Comparison of ENCODE assay signal across 8 mouse cellular contexts in the genomic region with DNA sequence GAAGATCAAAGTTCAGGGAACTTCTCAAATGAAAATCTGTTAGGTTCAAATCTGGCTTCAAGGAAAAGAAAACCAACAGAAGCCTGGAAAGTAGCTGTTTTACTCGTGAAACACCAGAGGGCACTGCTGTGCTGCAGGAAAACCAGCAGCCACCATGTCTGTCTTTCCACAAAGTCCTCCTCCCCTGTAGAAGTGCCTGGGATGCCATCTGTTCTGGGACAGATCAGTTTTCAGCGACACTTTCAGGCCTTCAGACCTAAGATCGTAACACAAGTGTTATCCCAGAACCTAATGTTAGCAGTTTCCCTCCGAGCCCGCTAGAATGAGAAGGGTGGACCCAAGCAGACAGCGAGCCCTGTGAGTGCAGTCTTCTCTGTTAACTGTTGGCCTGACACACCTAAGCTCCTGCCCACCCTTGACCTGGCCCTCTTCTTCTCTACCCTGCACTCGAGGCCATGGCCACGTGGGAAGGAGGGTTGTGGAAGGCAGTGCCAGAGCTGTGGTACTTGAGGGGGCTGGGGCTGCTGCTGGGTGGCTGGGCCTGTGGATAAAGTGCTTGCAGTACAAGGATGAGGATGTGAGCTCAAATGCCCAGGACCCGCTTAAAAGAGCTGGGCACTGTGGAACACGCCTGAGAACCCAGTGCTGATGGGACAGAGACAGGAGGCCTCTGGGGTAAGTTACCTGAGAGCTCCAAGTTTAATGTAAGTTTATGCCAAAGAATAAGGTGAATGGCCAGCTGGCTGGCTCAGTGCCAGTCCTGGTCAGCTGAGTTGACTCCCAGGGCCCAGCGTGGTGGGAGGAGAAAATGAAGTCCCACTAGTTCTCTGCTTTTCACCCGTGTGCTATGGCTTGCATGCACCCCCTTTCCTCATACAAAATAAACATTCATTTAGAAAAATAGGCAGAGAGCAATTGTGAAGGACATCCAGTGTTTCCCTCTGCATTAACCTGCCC. TPM values are rescaled to one million over a fixed set of nuclear protein-coding genes. Genes with fewer than 3 reads are reported as not detected.
DNase-seq lines count a peak whose midpoint lies in the region; ATAC-seq and TF ChIP-seq lines count a peak whose summit lies in the region.
"Not testable (repeated sequence)": the region's sequence is repeated elsewhere in the genome, so short reads cannot be mapped to it uniquely, and the experiment has no call there.

No protein-coding gene starts in this region.

- ATAC-seq in forebrain, embryonic 12.5 days (ENCODE audit: low FRiP score) = 0 out of 2 replicates have a peak, but pooled peaks have one; percentile 30
- ATAC-seq in neural tube, embryonic 14.5 days (ENCODE audit: low read depth) = peak; percentile 34; the same call in 1 of the 2 replicates

- not testable (repeated sequence) for H3K27ac ChIP-seq in MEL (ENCODE audit: control insufficient read depth, low read depth, low read length); forebrain, embryonic 12.5 days; neural tube, embryonic 14.5 days (ENCODE audit: low read depth, low read length)
- peak overlapping the region; percentile 59; the same call in 1 of the 2 replicates for H3K27ac ChIP-seq in hindbrain, embryonic 10.5 days

- not testable (repeated sequence) for H3K4me3 ChIP-seq in MEL (ENCODE audit: control insufficient read depth in 1 of 2, insufficient read depth in 1 of 2, low read depth in 2 of 2, low read length in 2 of 2); forebrain, embryonic 12.5 days (replicated peaks); hindbrain, embryonic 10.5 days; lung, adult 2 months (replicated peaks; ENCODE audit: extremely low read depth, low read depth, low read length); neural tube, embryonic 14.5 days (ENCODE audit: low read depth, low read length)

- not testable (repeated sequence) for H3K27me3 ChIP-seq in MEL (ENCODE audit: control insufficient read depth in 1 of 2, insufficient read depth in 2 of 2, low read length in 2 of 2); forebrain, embryonic 12.5 days; hindbrain, embryonic 10.5 days (ENCODE audit: insufficient read depth, poor library complexity, severe bottlenecking); neural tube, embryonic 14.5 days (ENCODE audit: control insufficient read depth, insufficient read depth, low read length)

- H3K4me1 ChIP-seq in MEL (ENCODE audit: control insufficient read depth in 1 of 2, insufficient read depth in 2 of 2, low read length in 2 of 2) = peaks cover 6 to 13% of the 10 kb centered on the region in 2 experiments
- H3K4me1 ChIP-seq in forebrain, embryonic 12.5 days; lung, adult 2 months (ENCODE audit: control insufficient read depth, insufficient read depth, low read length); neural tube, embryonic 14.5 days (ENCODE audit: control insufficient read depth, insufficient read depth, low read length): not testable (repeated sequence)
- H3K4me1 ChIP-seq in hindbrain, embryonic 10.5 days (replicated peaks) = peaks cover 13% of the 10 kb centered on the region; the same call in 1 of the 2 replicates

- 55% methylated on average over 12 of the region's 12 CpGs for WGBS in forebrain, embryonic 12.5 days
- whole genome bisulfite sequencing in hindbrain, embryonic 10.5 days = 51% methylated on average over 12 of the region's 12 CpGs
- WGBS in lung, adult 2 months = 36% methylated on average over 12 of the region's 12 CpGs
- WGBS in neural tube, embryonic 14.5 days = 49% methylated on average over 12 of the region's 12 CpGs

- not testable (repeated sequence) for H3K9ac ChIP-seq in MEL (ENCODE audit: control insufficient read depth, low read depth, low read length, poor library complexity, severe bottlenecking); forebrain, embryonic 12.5 days; neural tube, embryonic 14.5 days (replicated peaks; ENCODE audit: low read depth, low read length)

- not testable (repeated sequence) for TF ChIP-seq EP300 in MEL (IDR thresholded peaks at IDR 0.05; ENCODE audit: low read depth in 1 of 2, low read length in 2 of 2)

- not testable (repeated sequence) for H3K4me2 ChIP-seq in forebrain, embryonic 12.5 days; neural tube, embryonic 14.5 days (ENCODE audit: low read depth, low read length)

- peak; percentile 93 for TF ChIP-seq RAD21 in MEL (IDR thresholded peaks at IDR 0.05; ENCODE audit: low read depth, low read length)

- DNase-seq in MEL (ENCODE audit: low read depth, low spot score) = peak; percentile 84
- DNase-seq in cerebellum, adult 11-12 months = peak; percentile 81
- DNase-seq in hindbrain, embryonic 10.5 days (ENCODE audit: low spot score) = peak; percentile 64
- DNase-seq in layer of hippocampus, adult 18-20 months (ENCODE audit: low spot score in 2 of 2) = peak; percentile 52 to 66
- peak; percentile 47 for DNase-seq in lung, adult 2 months
- peak; percentile 35 for DNase-seq in testis, postnatal 14 days (ENCODE audit: low spot score)

- H3K36me3 ChIP-seq in MEL (ENCODE audit: control insufficient read depth in 1 of 2, insufficient read depth in 2 of 2, low read length in 2 of 2); forebrain, embryonic 12.5 days (replicated peaks); hindbrain, embryonic 10.5 days; neural tube, embryonic 14.5 days (ENCODE audit: control insufficient read depth, insufficient read depth, low read length): not testable (repeated sequence)

- not testable (repeated sequence) for H3K9me3 ChIP-seq in MEL (replicated peaks; ENCODE audit: insufficient read depth, low read length); forebrain, embryonic 12.5 days; hindbrain, embryonic 10.5 days; neural tube, embryonic 14.5 days (ENCODE audit: control insufficient read depth, low read length)

- not testable (repeated sequence) for TF ChIP-seq POLR2A in MEL (IDR thresholded peaks at IDR 0.05; ENCODE audit: control insufficient read depth in 1 of 2, insufficient read depth in 1 of 2, low read depth in 1 of 2, low read length in 2 of 2, poor library complexity in 1 of 2); lung, adult 2 months (IDR thresholded peaks at IDR 0.05; ENCODE audit: borderline replicate concordance, extremely low read depth, low read depth, low read length)

- H3K79me2 ChIP-seq in MEL (ENCODE audit: control insufficient read depth, insufficient read depth, low read length, poor library complexity) = not testable (repeated sequence)

- peak; percentile 77 to 93 (median 91) for TF ChIP-seq CTCF in MEL (IDR thresholded peaks at IDR 0.05 in 2 of 3, conservative IDR thresholded peaks at IDR 0.05 in 1 of 3; ENCODE audit: control insufficient read depth in 1 of 3, insufficient read depth in 1 of 3, low read depth in 2 of 3, low read length in 3 of 3, poor library complexity in 1 of 3, severe bottlenecking in 1 of 3)
- peak; percentile 85 for TF ChIP-seq CTCF in lung, adult 2 months (IDR thresholded peaks at IDR 0.05; ENCODE audit: insufficient read depth, low read length)

TF ChIP-seq in MEL, 35 proteins besides CTCF, POLR2A, EP300 and RAD21:
- TF ChIP-seq SMC3 (IDR thresholded peaks at IDR 0.05; ENCODE audit: low read depth, low read length) = peak; percentile 98
- peak; percentile 96 for TF ChIP-seq ZC3H11A (IDR thresholded peaks at IDR 0.05; ENCODE audit: low read depth, low read length)
TF ChIP-seq in MEL: peak in this region for 2; not testable (repeated sequence) for 33.

RNA-seq across cellular contexts. Expression of a gene that starts 22.9 kb away (rescaled TPM):
- 4.2 and 4.7 TPM in 2 replicates for total RNA-seq in MEL (2012; rRNA removed)
- polyA plus RNA-seq in MEL (2012; ENCODE audit: insufficient read depth in 1 of 2, insufficient read length in 2 of 2, low read depth in 1 of 2, low replicate concordance in 2 of 2, missing spikeins in 1 of 2) = 1 to 10 TPM in 1 of 2 experiments, not detected in 1; 6.9 TPM
- polyA plus RNA-seq in forebrain, embryonic 12.5 days (2016; fragmentation: Nextera tagmentation; extraction: Ambion mirVana) = 1.4 and 2.7 TPM in 2 replicates
- polyA plus RNA-seq in hindbrain, embryonic 10.5 days (2016; fragmentation: Nextera tagmentation; extraction: Ambion mirVana) = 2.0 and 2.4 TPM in 2 replicates
- total RNA-seq in layer of hippocampus, adult 18-20 months (2021) = 1 to 10 TPM; 1.0 to 1.3 TPM
- polyA plus RNA-seq in lung, adult 2 months (2012; rRNA removed) = 2.3 and 3.8 TPM in 2 replicates
- 3.7 and 3.8 TPM in 2 replicates for polyA plus RNA-seq in neural tube, embryonic 14.5 days (2014; fragmentation: Nextera tagmentation; extraction: Ambion mirVana)

RNA-seq across cellular contexts. Expression of a gene that starts 24.9 kb away (rescaled TPM):
- total RNA-seq in MEL (2012; rRNA removed) = 2.3 and 3.5 TPM in 2 replicates
- polyA plus RNA-seq in MEL (2012; ENCODE audit: insufficient read depth in 1 of 2, insufficient read length in 2 of 2, low read depth in 1 of 2, low replicate concordance in 2 of 2, missing spikeins in 1 of 2) = 1 to 10 TPM in 1 of 2 experiments, not detected in 1; 5.8 TPM
- polyA plus RNA-seq in forebrain, embryonic 12.5 days (2016; fragmentation: Nextera tagmentation; extraction: Ambion mirVana) = 0.92 and 1.6 TPM in 2 replicates
- 1.2 and 2.2 TPM in 2 replicates for polyA plus RNA-seq in hindbrain, embryonic 10.5 days (2016; fragmentation: Nextera tagmentation; extraction: Ambion mirVana)
- 1 to 10 TPM; 6.1 to 6.7 TPM for total RNA-seq in layer of hippocampus, adult 18-20 months (2021)
- 1.3 and 1.4 TPM in 2 replicates for polyA plus RNA-seq in lung, adult 2 months (2012; rRNA removed)
- polyA plus RNA-seq in neural tube, embryonic 14.5 days (2014; fragmentation: Nextera tagmentation; extraction: Ambion mirVana) = 3.1 and 6.1 TPM in 2 replicates
